Mouse (Mus musculus) heart, embryonic 10.5 days (tissue): ENCODE measurements around the gene Mmp9. TPM values are rescaled to one million over a fixed set of nuclear protein-coding genes. Genes with fewer than 3 reads are reported as not detected.

Source experiments
- DNase-seq: peaks from one replicate; pipeline ENCODE4 v3.0.0-alpha.2; 2017; ENCODE audit warnings: low spot score
- H3K27ac ChIP-seq: fragments of 300-500 bp; sonication (generic); 2 replicates; pipeline ENCODE4 v1.5.1; 2016; ENCODE audit warnings: mild to moderate bottlenecking
- H3K27me3 ChIP-seq: fragments of 300-500 bp; sonication (generic); 2 replicates; pipeline ENCODE4 v1.6.1; 2016; ENCODE audit warnings: mild to moderate bottlenecking; ENCODE audit not compliant: poor library complexity, insufficient read depth, severe bottlenecking
- H3K36me3 ChIP-seq: fragments of 300-500 bp; sonication (generic); 2 replicates; pipeline ENCODE4 v1.6.1; 2016; ENCODE audit warnings: mild to moderate bottlenecking, moderate library complexity
- H3K4me1 ChIP-seq: fragments of 300-500 bp; sonication (generic); 2 replicates; pipeline ENCODE4 v1.6.1; 2016; ENCODE audit warnings: mild to moderate bottlenecking
- H3K4me3 ChIP-seq: fragments of 300-500 bp; sonication (generic); 2 replicates; pipeline ENCODE4 v1.5.1; 2016; ENCODE audit warnings: mild to moderate bottlenecking, moderate library complexity
- H3K9me3 ChIP-seq: fragments of 300-500 bp; sonication (generic); 2 replicates; pipeline ENCODE4 v1.6.1; 2016; ENCODE audit warnings: mild to moderate bottlenecking, moderate library complexity
- WGBS: fragments of 180-500 bp; shearing (Covaris S2); methylation state at CpG from one replicate; pipeline ENCODE4 v1.1.7; 2016; 5-methylcytosine and 5-hydroxymethylcytosine counted together
- polyA plus RNA-seq: library from polyadenylated mRNA; unstranded; fragments of >200 nt; fragmentation: Nextera tagmentation; extraction: Ambion mirVana; gene quantifications from 2 replicates; pipeline ENCODE4 v1.2.1, GENCODE M21; 2016

Mmp9 gene
- polyA plus RNA-seq, 1 experiment from 2014 or later, result 1.1 TPM

DNA sequence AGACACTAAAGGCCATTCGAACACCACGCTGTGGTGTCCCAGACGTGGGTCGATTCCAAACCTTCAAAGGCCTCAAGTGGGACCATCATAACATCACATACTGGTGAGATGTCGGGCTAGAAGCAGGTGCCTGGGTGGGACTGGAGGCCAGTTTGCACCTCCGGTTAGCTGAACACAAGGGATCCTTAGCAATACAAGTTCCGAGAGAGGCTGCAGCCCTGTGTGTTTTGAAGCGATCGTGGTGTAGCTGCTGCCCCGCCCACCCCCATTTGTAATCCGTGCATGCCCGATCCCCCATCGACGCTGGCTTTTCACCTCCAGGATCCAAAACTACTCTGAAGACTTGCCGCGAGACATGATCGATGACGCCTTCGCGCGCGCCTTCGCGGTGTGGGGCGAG lies 8.4 kb downstream of the Mmp9 start:
- Histone ChIP-seq H3K4me1 (peaks cover 34% of the 10 kb centered on the region), H3K36me3 (no peaks in the 10 kb centered on the region), H3K4me3 (peak overlapping the region; percentile 48), H3K27ac (no peak overlapping the region), H3K27me3 (peaks cover 86% of the 10 kb centered on the region), H3K9me3 (no peaks in the 10 kb centered on the region)
- DNase-seq, result no peak
- WGBS, result 10% methylated on average over 25 of the region's 25 CpGs

- H3K36me3 ChIP-seq, result no peaks in the 10 kb centered on the region
- DNase-seq, result no peak
- H3K4me3 ChIP-seq, result peak overlapping the region; percentile 48; the same call in 1 of the 2 replicates
- no peak overlapping the region for H3K27ac ChIP-seq
- H3K27me3 ChIP-seq, result peaks cover 99% of the 10 kb centered on the region
- peaks cover 34% of the 10 kb centered on the region for H3K4me1 ChIP-seq
- WGBS, result 24% methylated on average over 13 of the region's 13 CpGs
- no peaks in the 10 kb centered on the region for H3K9me3 ChIP-seq
Measured at GRCm38 (mm10) chr2:164950501-164950900, 9.9 kb downstream of the Mmp9 start.

DNA sequence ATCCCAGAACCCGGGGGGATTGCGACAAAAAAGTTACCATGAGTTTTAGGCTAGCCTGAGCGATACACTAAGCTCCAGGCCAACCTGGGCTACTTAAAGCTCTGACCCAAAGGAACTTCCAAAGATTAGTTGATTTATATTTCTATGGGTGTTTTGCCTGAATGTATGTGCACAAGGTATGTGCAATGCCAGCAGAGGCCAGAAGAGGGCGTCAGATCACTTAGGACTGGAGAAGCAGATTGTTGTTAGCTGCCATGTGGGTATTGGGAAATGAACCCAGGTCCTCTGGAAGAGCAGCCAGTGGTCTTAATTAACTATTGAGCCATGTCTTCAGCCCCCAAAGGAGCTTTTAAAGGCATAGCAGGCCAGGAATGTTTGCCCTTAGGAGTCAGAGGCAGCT lies 11.2 kb downstream of the Mmp9 start:
- Histone ChIP-seq H3K27me3 (peaks cover 97% of the 10 kb centered on the region), H3K9me3 (no peaks in the 10 kb centered on the region), H3K36me3 (no peaks in the 10 kb centered on the region), H3K4me3 (no peak overlapping the region), H3K27ac (no peak overlapping the region), H3K4me1 (peaks cover 34% of the 10 kb centered on the region)
- DNase-seq, result no peak
- 77% methylated on average over 4 of the region's 4 CpGs for WGBS

DNA sequence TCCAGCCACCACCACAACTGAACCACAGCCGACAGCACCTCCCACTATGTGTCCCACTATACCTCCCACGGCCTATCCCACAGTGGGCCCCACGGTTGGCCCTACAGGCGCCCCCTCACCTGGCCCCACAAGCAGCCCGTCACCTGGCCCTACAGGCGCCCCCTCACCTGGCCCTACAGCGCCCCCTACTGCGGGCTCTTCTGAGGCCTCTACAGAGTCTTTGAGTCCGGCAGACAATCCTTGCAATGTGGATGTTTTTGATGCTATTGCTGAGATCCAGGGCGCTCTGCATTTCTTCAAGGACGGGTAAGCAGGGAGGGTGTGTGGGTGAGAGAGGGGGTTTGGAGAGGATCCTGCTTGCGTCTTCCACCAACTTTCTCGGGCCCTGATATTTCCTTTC lies 11.9 kb downstream of the Mmp9 start:
- H3K27ac ChIP-seq, result no peak overlapping the region
- DNase-seq, result no peak
- H3K36me3 ChIP-seq, result no peaks in the 10 kb centered on the region
- peaks cover 97% of the 10 kb centered on the region for H3K27me3 ChIP-seq
- H3K4me1 ChIP-seq, result peaks cover 34% of the 10 kb centered on the region
- WGBS, result 37% methylated on average over 13 of the region's 13 CpGs
- no peaks in the 10 kb centered on the region for H3K9me3 ChIP-seq
- 0 out of 2 replicates have a peak overlapping the region, but pooled peaks have one; percentile 24 for H3K4me3 ChIP-seq

GRCm38 (mm10) chr2:164953224-164953623 lies 12.6 kb downstream of the Mmp9 start:
- DNase-seq, result peak; percentile 87
- Histone ChIP-seq H3K27ac (no peak overlapping the region), H3K9me3 (no peaks in the 10 kb centered on the region), H3K4me3 (peak overlapping the region; percentile 24), H3K27me3 (peaks cover 91% of the 10 kb centered on the region), H3K36me3 (no peaks in the 10 kb centered on the region), H3K4me1 (peaks cover 27% of the 10 kb centered on the region)
- 1% methylated on average over 21 of the region's 21 CpGs for WGBS

DNA sequence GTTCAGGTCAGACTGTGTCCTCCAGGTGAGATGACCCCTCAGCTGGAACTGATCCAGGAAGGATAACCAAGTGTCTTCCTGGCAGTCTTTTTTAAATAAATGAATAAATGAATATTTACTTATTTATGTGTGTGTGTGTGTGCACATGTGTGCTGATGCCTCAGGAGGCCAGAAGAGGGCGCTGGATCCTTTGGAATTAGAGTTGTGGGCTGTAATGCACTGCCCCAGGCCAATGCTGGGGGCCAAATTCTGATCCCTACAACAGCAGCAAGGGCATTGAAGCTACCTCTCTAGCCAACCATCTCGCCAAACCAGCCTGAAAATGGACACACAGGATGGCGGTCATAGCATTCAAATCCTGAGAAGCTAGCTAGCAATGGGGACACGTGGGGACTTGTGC lies 15.1 kb downstream of the Mmp9 start:
- peaks cover 66% of the 10 kb centered on the region for H3K27me3 ChIP-seq
- DNase-seq, result no peak

DNA sequence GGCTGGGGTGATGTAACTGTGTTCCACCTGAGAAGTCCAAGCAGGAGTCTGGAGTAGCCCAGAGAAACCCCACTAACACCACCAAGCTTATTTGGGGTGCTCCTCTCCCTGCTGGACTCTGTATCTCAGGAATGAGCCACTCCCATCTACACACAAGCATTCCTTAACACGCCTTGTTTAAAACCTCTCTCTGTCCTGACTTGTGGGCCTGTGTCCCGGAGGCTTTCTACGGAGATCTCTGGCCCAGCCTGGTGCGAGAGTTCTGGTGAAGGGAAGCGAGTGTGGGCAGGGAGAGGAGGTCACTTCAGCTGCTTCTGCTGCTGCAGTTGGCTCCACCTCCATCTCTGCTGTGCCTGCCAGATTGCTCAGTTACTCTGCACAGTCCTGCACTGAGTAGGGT lies 15.6 kb downstream of the Mmp9 start:
- no peak overlapping the region for H3K4me3 ChIP-seq
- no peaks in the 10 kb centered on the region for H3K9me3 ChIP-seq
- H3K4me1 ChIP-seq, result peaks cover 19% of the 10 kb centered on the region
- no peak for DNase-seq
- no peaks in the 10 kb centered on the region for H3K36me3 ChIP-seq
- no peak overlapping the region for H3K27ac ChIP-seq
- 55% methylated on average over 5 of the region's 5 CpGs for WGBS
- peaks cover 61% of the 10 kb centered on the region for H3K27me3 ChIP-seq

More for the DNA sequence above, 15.1 kb downstream of the Mmp9 start:
- H3K4me1 ChIP-seq, result peaks cover 15% of the 10 kb centered on the region
- H3K4me3 ChIP-seq, result no peak overlapping the region
- H3K36me3 ChIP-seq, result no peaks in the 10 kb centered on the region
- 71% methylated on average over 4 of the region's 4 CpGs for WGBS
- H3K27ac ChIP-seq, result no peak overlapping the region
- no peaks in the 10 kb centered on the region for H3K9me3 ChIP-seq

- Histone ChIP-seq H3K27ac (no peak overlapping the region), H3K4me1 (peaks cover 25% of the 10 kb centered on the region), H3K27me3 (peaks cover 49% of the 10 kb centered on the region), H3K9me3 (no peaks in the 10 kb centered on the region), H3K4me3 (no peak overlapping the region), H3K36me3 (no peaks in the 10 kb centered on the region)
- WGBS, result 64% methylated on average over 9 of the region's 9 CpGs
- DNase-seq, result no peak
Measured at GRCm38 (mm10) chr2:164957548-164958315, 17.2 kb downstream of the Mmp9 start.

- peak; percentile 85 for DNase-seq
- Histone ChIP-seq H3K27ac (peak within 1 kb of the TSS; percentile 89), H3K4me1 (peaks cover 19% of the 10 kb centered on the region), H3K27me3 (peaks cover 50% of the 10 kb centered on the region), H3K36me3 (no peaks in the 10 kb centered on the region), H3K4me3 (peak within 1 kb of the TSS; percentile 82), H3K9me3 (no peaks in the 10 kb centered on the region)
- WGBS, result 1% methylated on average over 44 of the region's 54 CpGs
Measured at GRCm38 (mm10) chr2:164960716-164961441, 20.3 kb downstream of the Mmp9 start, which contains the start of gene Slc12a5. Slc12a5 (plus strand) TSS chr2:164960802.

DNA sequence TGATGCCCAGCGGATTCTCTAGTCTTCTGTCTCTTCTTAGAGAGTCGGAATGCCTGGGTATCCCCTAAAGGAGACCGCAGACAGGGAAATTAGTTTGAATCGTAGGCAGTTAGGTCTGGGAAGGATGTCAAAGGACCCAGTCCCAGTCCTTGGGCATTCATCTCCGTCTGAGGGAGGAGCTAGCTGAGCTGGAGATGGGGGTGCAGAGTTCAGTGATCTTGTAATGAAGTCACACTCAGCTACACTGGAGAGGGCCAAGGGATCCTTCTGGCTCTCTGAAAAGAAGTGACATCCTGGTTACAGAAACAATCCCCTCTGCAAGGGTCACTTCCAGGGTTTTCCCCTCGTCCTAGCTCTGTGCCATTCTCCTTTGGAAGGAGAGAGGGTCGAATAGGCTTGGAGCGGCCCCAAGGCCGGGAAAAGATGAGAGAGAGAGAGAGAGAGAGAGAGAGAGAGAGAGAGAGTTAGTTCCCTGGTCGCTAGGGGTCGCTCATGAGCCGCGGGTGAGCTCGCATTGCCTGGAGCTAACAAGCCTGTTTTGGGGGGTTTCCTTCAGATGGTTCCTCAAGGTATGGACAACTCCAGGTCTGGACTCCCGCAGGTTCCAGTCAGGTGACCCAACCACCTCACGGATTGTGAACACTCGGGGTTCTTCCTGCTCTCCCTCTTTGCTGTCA lies 21.1 kb downstream of the Mmp9 start:
- Histone ChIP-seq H3K27me3 (peaks cover 51% of the 10 kb centered on the region), H3K4me3 (peak overlapping the region; percentile 82), H3K4me1 (peaks cover 19% of the 10 kb centered on the region), H3K27ac (peak overlapping the region; percentile 89; the same call in 1 of the 2 replicates), H3K36me3 (no peaks in the 10 kb centered on the region), H3K9me3 (no peaks in the 10 kb centered on the region)
- no peak for DNase-seq
- WGBS, result 8% methylated on average over 17 of the region's 17 CpGs

DNA sequence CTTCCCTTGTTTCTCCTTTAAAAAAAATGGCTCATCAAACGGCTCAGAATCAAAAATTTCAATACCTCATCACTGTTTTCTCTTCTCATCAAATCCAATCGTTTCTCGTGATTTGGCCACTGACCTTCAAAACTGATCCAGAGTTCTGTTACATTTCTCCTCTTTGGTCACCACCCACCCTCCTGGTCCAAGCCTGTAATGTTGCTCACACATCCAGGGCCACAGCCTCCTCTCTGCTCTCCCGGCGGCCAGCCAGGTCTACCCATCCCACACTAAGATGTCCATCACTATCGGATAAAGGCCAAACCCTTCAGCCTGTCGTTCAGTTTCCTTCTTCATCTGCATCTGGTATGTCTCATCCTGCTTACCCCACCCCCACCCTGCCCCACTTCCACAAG lies 21.6 kb downstream of the Mmp9 start:
- Histone ChIP-seq H3K27ac (no peak overlapping the region), H3K4me1 (peaks cover 19% of the 10 kb centered on the region), H3K36me3 (no peaks in the 10 kb centered on the region), H3K27me3 (peaks cover 51% of the 10 kb centered on the region), H3K4me3 (no peak overlapping the region), H3K9me3 (no peaks in the 10 kb centered on the region)
- DNase-seq, result no peak
- WGBS, result 43% methylated on average over 7 of the region's 7 CpGs

- WGBS, result 57% methylated on average over 9 of the region's 9 CpGs
- DNase-seq, result no peak
- H3K27me3 ChIP-seq, result peaks cover 68% of the 10 kb centered on the region
Measured at GRCm38 (mm10) chr2:164964242-164964894, 23.8 kb downstream of the Mmp9 start.

More at GRCm38 (mm10) chr2:164964242-164964894, 23.8 kb downstream of the Mmp9 start:
- Histone ChIP-seq H3K9me3 (no peaks in the 10 kb centered on the region), H3K4me3 (no peak overlapping the region), H3K36me3 (no peaks in the 10 kb centered on the region), H3K4me1 (peaks cover 36% of the 10 kb centered on the region), H3K27ac (no peak overlapping the region)
